8 mouse cellular contexts compared by ENCODE assay signal in genomic region chr8:129234027-129234733, GRCm38 (mm10). TPM values are rescaled to one million over a fixed set of nuclear protein-coding genes. Genes with fewer than 3 reads are reported as not detected.
DNase-seq lines count a peak whose midpoint lies in the region; ATAC-seq and TF ChIP-seq lines count a peak whose summit lies in the region.

2610044O15Rik8 (minus strand) TSS chr8:129234406.

- DNase-seq in MEL (ENCODE audit: low read depth, low spot score): peak; percentile 93
- peak; percentile 89 to 90 for DNase-seq in cerebellum, adult 2 months
- DNase-seq in forebrain, postnatal 0 days: peak; percentile 91
- DNase-seq in heart, postnatal 4 days: peak; percentile 88
- peak; percentile 90 to 92 for DNase-seq in layer of hippocampus, adult 8-10 months (ENCODE audit: low spot score in 2 of 2)
- peak; percentile 83 for DNase-seq in ovary, adult 18-20 months (ENCODE audit: low spot score)
- peak; percentile 89 for DNase-seq in thymus, postnatal 0 days (ENCODE audit: low spot score)

- peaks cover 0 to 4% of the 10 kb centered on the region in 2 experiments; a peak in 2 of 4 replicates for H3K4me1 ChIP-seq in MEL (ENCODE audit: control insufficient read depth in 1 of 2, insufficient read depth in 2 of 2, low read length in 2 of 2)
- peaks cover 4% of the 10 kb centered on the region; the same call in 1 of the 2 replicates for H3K4me1 ChIP-seq in cerebellum, adult 2 months (ENCODE audit: control insufficient read depth, insufficient read depth, low read length)
- peaks cover 12% of the 10 kb centered on the region for H3K4me1 ChIP-seq in forebrain, postnatal 0 days (ENCODE audit: insufficient read depth)
- 0 out of 2 replicates have a peak, but pooled peaks cover 7% of the 10 kb centered on the region for H3K4me1 ChIP-seq in lung, embryonic 15.5 days

- no peaks in the 10 kb centered on the region for H3K9me3 ChIP-seq in MEL (replicated peaks; ENCODE audit: insufficient read depth, low read length)
- no peaks in the 10 kb centered on the region for H3K9me3 ChIP-seq in forebrain, postnatal 0 days (ENCODE audit: low read length)
- H3K9me3 ChIP-seq in lung, embryonic 15.5 days: no peaks in the 10 kb centered on the region

- no peaks in the 10 kb centered on the region for H3K27me3 ChIP-seq in MEL (ENCODE audit: control insufficient read depth in 1 of 2, insufficient read depth in 2 of 2, low read length in 2 of 2)
- H3K27me3 ChIP-seq in cerebellum, adult 2 months (ENCODE audit: control insufficient read depth, insufficient read depth, low read length): no peaks in the 10 kb centered on the region
- no peaks in the 10 kb centered on the region for H3K27me3 ChIP-seq in forebrain, postnatal 0 days (ENCODE audit: insufficient read depth, low read length)
- H3K27me3 ChIP-seq in lung, embryonic 15.5 days: no peaks in the 10 kb centered on the region

- peak; percentile 99 for ATAC-seq in forebrain, postnatal 0 days
- peak; percentile 99 for ATAC-seq in lung, embryonic 15.5 days (ENCODE audit: borderline replicate concordance, extremely low read depth, low FRiP score, low TSS enrichment)

- H3K4me2 ChIP-seq in forebrain, postnatal 0 days (ENCODE audit: low read depth): peak within 1 kb of the TSS; percentile 59
- peak within 1 kb of the TSS; percentile 66 for H3K4me2 ChIP-seq in lung, embryonic 15.5 days

- H3K27ac ChIP-seq in MEL (ENCODE audit: control insufficient read depth, low read depth, low read length): peak within 1 kb of the TSS; percentile 95
- H3K27ac ChIP-seq in cerebellum, adult 2 months (ENCODE audit: insufficient read depth, low read length): peak within 1 kb of the TSS; percentile 49; the same call in 1 of the 2 replicates
- H3K27ac ChIP-seq in forebrain, postnatal 0 days (ENCODE audit: low read depth, low read length): peak within 1 kb of the TSS; percentile 84
- peak within 1 kb of the TSS; percentile 99 for H3K27ac ChIP-seq in lung, embryonic 15.5 days

- H3K9ac ChIP-seq in MEL (ENCODE audit: control insufficient read depth, low read depth, low read length, poor library complexity, severe bottlenecking): peak within 1 kb of the TSS; percentile 87
- H3K9ac ChIP-seq in forebrain, postnatal 0 days: peak within 1 kb of the TSS; percentile 59
- H3K9ac ChIP-seq in lung, embryonic 15.5 days: peak within 1 kb of the TSS; percentile 72

- TF ChIP-seq RAD21 in MEL (IDR thresholded peaks at IDR 0.05; ENCODE audit: low read depth, low read length): no peak

- TF ChIP-seq POLR2A in MEL (IDR thresholded peaks at IDR 0.05; ENCODE audit: control insufficient read depth in 1 of 2, insufficient read depth in 1 of 2, low read depth in 1 of 2, low read length in 2 of 2, poor library complexity in 1 of 2): peak; percentile 62 to 81; a peak in 3 of 4 replicates
- peak; percentile 29; the same call in 1 of the 2 replicates for TF ChIP-seq POLR2A in cerebellum, adult 2 months (IDR thresholded peaks at IDR 0.05; ENCODE audit: borderline replicate concordance, insufficient read depth, low read length)

- TF ChIP-seq EP300 in MEL (IDR thresholded peaks at IDR 0.05; ENCODE audit: low read depth in 1 of 2, low read length in 2 of 2): no peak

- H3K4me3 ChIP-seq in MEL (ENCODE audit: control insufficient read depth in 1 of 2, insufficient read depth in 1 of 2, low read depth in 2 of 2, low read length in 2 of 2): peak within 1 kb of the TSS; percentile 95
- peak within 1 kb of the TSS; percentile 70 for H3K4me3 ChIP-seq in cerebellum, adult 2 months (replicated peaks; ENCODE audit: insufficient read depth, low read depth, low read length)
- peak within 1 kb of the TSS; percentile 51 for H3K4me3 ChIP-seq in forebrain, postnatal 0 days (ENCODE audit: low read depth, low read length)
- peak within 1 kb of the TSS; percentile 77 for H3K4me3 ChIP-seq in lung, embryonic 15.5 days

- H3K79me2 ChIP-seq in MEL (ENCODE audit: control insufficient read depth, insufficient read depth, low read length, poor library complexity): peaks cover 1% of the 10 kb centered on the region

- peaks cover 0 to 7% of the 10 kb centered on the region in 2 experiments; a peak in 1 of 4 replicates for H3K36me3 ChIP-seq in MEL (ENCODE audit: control insufficient read depth in 1 of 2, insufficient read depth in 2 of 2, low read length in 2 of 2)
- H3K36me3 ChIP-seq in forebrain, postnatal 0 days (ENCODE audit: insufficient read depth): no peaks in the 10 kb centered on the region
- H3K36me3 ChIP-seq in lung, embryonic 15.5 days: no peaks in the 10 kb centered on the region

- WGBS in cerebellum, adult 2 months: under 1% methylated on average over 18 of the region's 18 CpGs
- WGBS in forebrain, postnatal 0 days: 1% methylated on average over 18 of the region's 18 CpGs
- 3% methylated on average over 18 of the region's 18 CpGs for WGBS in lung, embryonic 15.5 days

- TF ChIP-seq CTCF in MEL (IDR thresholded peaks at IDR 0.05 in 2 of 3, conservative IDR thresholded peaks at IDR 0.05 in 1 of 3; ENCODE audit: control insufficient read depth in 1 of 3, insufficient read depth in 1 of 3, low read depth in 2 of 3, low read length in 3 of 3, poor library complexity in 1 of 3, severe bottlenecking in 1 of 3): no peak
- TF ChIP-seq CTCF in cerebellum, adult 2 months (IDR thresholded peaks at IDR 0.05; ENCODE audit: borderline replicate concordance, insufficient read depth, low read depth, low read length): no peak
- no peak for TF ChIP-seq CTCF in forebrain, postnatal 0 days (IDR thresholded peaks at IDR 0.05; ENCODE audit: low read depth)

TF ChIP-seq in MEL, 35 proteins besides CTCF, POLR2A, EP300 and RAD21 (continues in another document):
- TF ChIP-seq ZNF384 (IDR thresholded peaks at IDR 0.05; ENCODE audit: low read depth, low read length): no peak
- TF ChIP-seq CHD1 (IDR thresholded peaks at IDR 0.05; ENCODE audit: low read depth, low read length): no peak
- no peak for TF ChIP-seq SMC3 (IDR thresholded peaks at IDR 0.05; ENCODE audit: low read depth, low read length)
- no peak for TF ChIP-seq NRF1 (IDR thresholded peaks at IDR 0.05; ENCODE audit: insufficient read depth, low read depth, low read length, poor library complexity, severe bottlenecking)
- peak; percentile 81 for TF ChIP-seq HCFC1 (IDR thresholded peaks at IDR 0.05; ENCODE audit: low read depth, low read length)
- TF ChIP-seq E2F4 (IDR thresholded peaks at IDR 0.05; ENCODE audit: borderline replicate concordance, low read depth, low read length): no peak
- no peak for TF ChIP-seq GATA1 (IDR thresholded peaks at IDR 0.05; ENCODE audit: low read depth, low read length)
- peak; percentile 73 for TF ChIP-seq TBP (IDR thresholded peaks at IDR 0.05; ENCODE audit: low read depth, low read length)
- peak; percentile 58 for TF ChIP-seq KAT2A (conservative IDR thresholded peaks at IDR 0.05; ENCODE audit: low read depth, low read length)
- TF ChIP-seq TCF12 (IDR thresholded peaks at IDR 0.05; ENCODE audit: low read depth, low read length): peak; percentile 7; the same call in 1 of the 2 replicates
- no peak for TF ChIP-seq MAFK (IDR thresholded peaks at IDR 0.05; ENCODE audit: borderline replicate concordance, low read depth, low read length)
- no peak; the same call in 1 of the 2 replicates for TF ChIP-seq ZMIZ1 (IDR thresholded peaks at IDR 0.05; ENCODE audit: low read depth, low read length)
- TF ChIP-seq NELFE (IDR thresholded peaks at IDR 0.05; ENCODE audit: low read depth, low read length): peak; percentile 69
- no peak for TF ChIP-seq POLR2AphosphoS5 (IDR thresholded peaks at IDR 0.05; ENCODE audit: borderline replicate concordance, low read depth, low read length)
- no peak for TF ChIP-seq MEF2A (IDR thresholded peaks at IDR 0.05; ENCODE audit: extremely low read depth, insufficient replicate concordance, low read depth, low read length, poor library complexity, severe bottlenecking)
- peak; percentile 76; the same call in 1 of the 2 replicates for TF ChIP-seq SIN3A (IDR thresholded peaks at IDR 0.05; ENCODE audit: low read length)
- no peak for TF ChIP-seq TAL1 (IDR thresholded peaks at IDR 0.05; ENCODE audit: low read length)
- no peak for TF ChIP-seq GABPA (IDR thresholded peaks at IDR 0.05; ENCODE audit: low read depth, low read length)
- no peak for TF ChIP-seq ZC3H11A (IDR thresholded peaks at IDR 0.05; ENCODE audit: low read depth, low read length)
- TF ChIP-seq ELF1 (IDR thresholded peaks at IDR 0.05; ENCODE audit: low read depth, low read length): peak; percentile 49
- no peak for TF ChIP-seq MYB (IDR thresholded peaks at IDR 0.05; ENCODE audit: low read depth, low read length)
- TF ChIP-seq MYC (IDR thresholded peaks at IDR 0.05; ENCODE audit: low read depth, low read length): peak; percentile 49; the same call in 1 of the 2 replicates
- peak; percentile 61; the same call in 1 of the 2 replicates for TF ChIP-seq MAZ (IDR thresholded peaks at IDR 0.05; ENCODE audit: low read depth, low read length)
- no peak for TF ChIP-seq ZKSCAN1 (IDR thresholded peaks at IDR 0.05; ENCODE audit: low read depth, low read length)
- TF ChIP-seq JUND (IDR thresholded peaks at IDR 0.05; ENCODE audit: low read depth, low read length): no peak
- TF ChIP-seq CHD2 (IDR thresholded peaks at IDR 0.05; ENCODE audit: low read length): peak; percentile 54
- peak; percentile 82; the same call in 1 of the 2 replicates for TF ChIP-seq POLR2AphosphoS2 (IDR thresholded peaks at IDR 0.05; ENCODE audit: low read length)
- TF ChIP-seq RCOR1 (IDR thresholded peaks at IDR 0.05; ENCODE audit: low read depth, low read length): no peak
- TF ChIP-seq ETS1 (IDR thresholded peaks at IDR 0.05; ENCODE audit: low read depth, low read length): 0 out of 2 replicates have a peak, but pooled peaks have one; percentile 14
- TF ChIP-seq USF2 (IDR thresholded peaks at IDR 0.05; ENCODE audit: borderline replicate concordance in 1 of 2, insufficient read depth in 1 of 2, low read depth in 1 of 2, low read length in 2 of 2): no peak
- no peak for TF ChIP-seq USF1 (IDR thresholded peaks at IDR 0.05; ENCODE audit: low read depth, low read length)

RNA-seq across cellular contexts. Expression of gene 2610044O15Rik8, which starts in this region (rescaled TPM):
- total RNA-seq in MEL (2012; rRNA removed): 8.5 and 11.3 TPM in 2 replicates
- 100 to 1,000 TPM in 1 of 2 experiments, 1 to 10 TPM in 1; 7.7 to 333 TPM for polyA plus RNA-seq in MEL (2012; ENCODE audit: insufficient read depth in 1 of 2, insufficient read length in 2 of 2, low read depth in 1 of 2, low replicate concordance in 2 of 2, missing spikeins in 1 of 2)
- polyA plus RNA-seq in cerebellum, adult 2 months (2012; rRNA removed): 16.7 and 16.9 TPM in 2 replicates
- total RNA-seq in forebrain, postnatal 0 days (2014; rRNA removed): 29.6 and 33.8 TPM in 2 replicates
- 18.0 and 20.1 TPM in 2 replicates for polyA plus RNA-seq in forebrain, postnatal 0 days (2015; fragmentation: Nextera tagmentation; extraction: Ambion mirVana)
- 10 to 100 TPM; 14.4 to 15.7 TPM for total RNA-seq in heart, postnatal 4 days (2021)
- 10 to 100 TPM; 20.4 to 27.5 (median 25.0) TPM for total RNA-seq in layer of hippocampus, adult 8-10 months (2022)
- 21.4 and 25.2 TPM in 2 replicates for polyA plus RNA-seq in lung, embryonic 15.5 days (2015; fragmentation: Nextera tagmentation; extraction: Ambion mirVana)
- polyA plus RNA-seq in thymus, postnatal 0 days (2015; fragmentation: Nextera tagmentation; extraction: Ambion mirVana): 34.9 and 36.6 TPM in 2 replicates

Comparison
In these comparisons a context has a peak if more than half of its experiments do, and no peak if none do; other contexts are left out.
1. Peak in every context shown above with its lines: DNase-seq, ATAC-seq, H3K4me3 ChIP-seq and H3K27ac ChIP-seq.
2. H3K27ac ChIP-seq: peak in every context shown above with its lines; median percentile 99 in lung, embryonic 15.5 days; 95 in MEL; 84 in forebrain, postnatal 0 days; 49 in cerebellum, adult 2 months.